Mouse (Mus musculus) thymus, adult 2 months (tissue): ENCODE measurements around the gene Zfp871. TPM values are rescaled to one million over a fixed set of nuclear protein-coding genes. Genes with fewer than 3 reads are reported as not detected.
A peak's percentile ranks its signal among the peaks of the same experiment; 100 is the strongest.

Experiments used
- DNase-seq: peaks from one replicate; pipeline ENCODE4 v3.0.0; 2021
- H3K27ac ChIP-seq: fragments of 200-500 bp; 2 replicates; pipeline ENCODE4 v1.5.1; 2012; ENCODE audit warnings: low read length, control low read depth; ENCODE audit not compliant: control insufficient read depth, insufficient read depth
- H3K27me3 ChIP-seq: fragments of 200-500 bp; 2 replicates; pipeline ENCODE4 v1.6.1; 2012; ENCODE audit warnings: mild to moderate bottlenecking, low read length, moderate library complexity, mixed read lengths; ENCODE audit not compliant: control insufficient read depth, insufficient read depth
- H3K36me3 ChIP-seq: fragments of 200-500 bp; 2 replicates; pipeline ENCODE4 v1.6.1; 2012; ENCODE audit warnings: mild to moderate bottlenecking, low read length, moderate library complexity; ENCODE audit not compliant: control insufficient read depth, insufficient read depth
- H3K4me1 ChIP-seq: fragments of 200-500 bp; replicated peaks from 2 replicates; pipeline ENCODE4 v1.6.1; 2012; ENCODE audit warnings: low read length; ENCODE audit not compliant: control insufficient read depth, insufficient read depth
- H3K4me3 ChIP-seq: fragments of 200-500 bp; 2 replicates; pipeline ENCODE4 v1.5.1; 2012; ENCODE audit warnings: mild to moderate bottlenecking, low read length, control low read depth, moderate library complexity; ENCODE audit not compliant: control insufficient read depth, insufficient read depth
- CTCF ChIP-seq: fragments of 200-500 bp; IDR thresholded peaks from 2 replicates; pipeline ENCODE4 v1.5.1; 2012; ENCODE audit warnings: mild to moderate bottlenecking, control low read depth, low read length, moderate library complexity, borderline replicate concordance; ENCODE audit not compliant: control insufficient read depth, poor library complexity, insufficient read depth; ENCODE audit errors: extremely low read depth
- POLR2A ChIP-seq: fragments of 200-500 bp; IDR thresholded peaks from 2 replicates; pipeline ENCODE4 v1.6.1; 2012; ENCODE audit warnings: mild to moderate bottlenecking, low read length, control low read depth, moderate library complexity; ENCODE audit not compliant: control insufficient read depth, poor library complexity, insufficient read depth; ENCODE audit errors: extremely low read depth
- WGBS: fragments of 180-500 bp; shearing (Covaris S2); methylation state at CpG from one replicate; pipeline ENCODE4 v1.1.7; 2018; 5-methylcytosine and 5-hydroxymethylcytosine counted together
- polyA plus RNA-seq: library from polyadenylated mRNA; depleted of rRNA; stranded (reverse); fragments of >200 nt; gene quantifications from 2 replicates; pipeline ENCODE4 v1.2.3, GENCODE M21; 2012

The Zfp871 gene
- polyA plus RNA-seq, 1 experiment = 29.7 TPM

- no peak within 1 kb of the TSS for H3K4me3 ChIP-seq
- peaks cover 7% of the 10 kb centered on the region; the same call in 1 of the 2 replicates for H3K27me3 ChIP-seq
- H3K27ac ChIP-seq = no peak within 1 kb of the TSS
- WGBS = 19% methylated on average over 17 of the region's 17 CpGs
- H3K36me3 ChIP-seq = no peaks in the 10 kb centered on the region
- no peaks in the 10 kb centered on the region for H3K4me1 ChIP-seq
- DNase-seq = no peak
- TF ChIP-seq POLR2A (no peak), CTCF (no peak)
Measured at GRCm38 (mm10) chr17:32809544-32810374, 21.7 kb upstream of the Zfp871 start, which contains the start of gene Zfp811. TSS of gene Zfp811 (minus strand) at chr17:32809931.

DNA sequence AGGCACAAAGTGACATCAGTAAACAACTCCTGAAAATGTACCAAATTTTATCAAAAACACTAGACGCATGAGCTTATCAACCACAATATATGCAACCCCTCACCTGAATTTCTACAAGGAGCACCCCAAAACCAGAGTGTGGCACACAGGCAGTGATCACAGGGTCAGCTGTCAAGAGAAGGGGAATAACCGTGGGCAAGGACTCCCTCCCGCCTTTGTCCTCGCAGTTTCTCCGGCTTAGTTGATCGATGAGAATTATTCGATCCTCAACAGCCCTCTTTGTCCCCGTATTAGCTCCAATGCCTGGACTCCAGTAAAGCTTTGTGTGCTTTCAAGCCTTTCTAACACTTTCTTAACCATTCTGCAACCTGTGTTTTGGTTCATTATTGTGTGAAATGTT, 20.8 kb upstream of the Zfp871 start:
- TF ChIP-seq POLR2A = no peak
- no peak for TF ChIP-seq CTCF
- Histone ChIP-seq H3K27me3 (peaks cover 7% of the 10 kb centered on the region; the same call in 1 of the 2 replicates), H3K36me3 (no peaks in the 10 kb centered on the region), H3K27ac (no peak overlapping the region), H3K4me3 (no peak overlapping the region), H3K4me1 (no peaks in the 10 kb centered on the region)
- no peak for DNase-seq
- WGBS = 25% methylated on average over 8 of the region's 8 CpGs

GRCm38 (mm10) chr17:32789244-32789643, 1.2 kb upstream of the Zfp871 start:
- WGBS = 93% methylated on average over 8 of the region's 8 CpGs
- peaks cover 9% of the 10 kb centered on the region for H3K4me1 ChIP-seq
- TF ChIP-seq CTCF (no peak), POLR2A (no peak)
- no peak overlapping the region for H3K4me3 ChIP-seq
- H3K27ac ChIP-seq = no peak overlapping the region
- H3K36me3 ChIP-seq = peaks cover 5% of the 10 kb centered on the region; the same call in 1 of the 2 replicates
- no peak for DNase-seq
- H3K27me3 ChIP-seq = no peaks in the 10 kb centered on the region

DNA sequence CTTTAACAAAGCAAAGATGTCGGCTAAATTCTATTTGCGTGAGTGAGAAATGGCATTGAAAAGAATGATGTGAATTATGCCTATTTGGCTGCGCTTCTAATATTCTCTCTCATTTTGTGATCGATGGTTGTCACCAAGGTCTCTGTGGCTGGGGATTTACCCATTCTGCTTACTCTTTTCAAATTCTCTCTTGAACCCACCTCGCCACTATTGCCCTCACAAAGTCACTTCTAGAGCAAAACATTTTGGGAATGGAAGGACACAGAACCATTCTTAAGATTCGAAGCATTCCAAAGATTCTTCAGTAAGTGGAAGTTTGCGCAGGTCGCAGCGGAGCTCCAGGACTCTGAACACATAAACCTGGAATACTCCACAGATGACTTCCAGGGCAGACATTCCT, 489 bp upstream of the Zfp871 start:
- WGBS = 25% methylated on average over 9 of the region's 9 CpGs
- peaks cover 5% of the 10 kb centered on the region for H3K36me3 ChIP-seq
- H3K4me1 ChIP-seq = peaks cover 9% of the 10 kb centered on the region
- DNase-seq = no peak
- no peaks in the 10 kb centered on the region for H3K27me3 ChIP-seq
- no peak overlapping the region for H3K4me3 ChIP-seq
- TF ChIP-seq CTCF (no peak), POLR2A (no peak)
- H3K27ac ChIP-seq = no peak overlapping the region

DNA sequence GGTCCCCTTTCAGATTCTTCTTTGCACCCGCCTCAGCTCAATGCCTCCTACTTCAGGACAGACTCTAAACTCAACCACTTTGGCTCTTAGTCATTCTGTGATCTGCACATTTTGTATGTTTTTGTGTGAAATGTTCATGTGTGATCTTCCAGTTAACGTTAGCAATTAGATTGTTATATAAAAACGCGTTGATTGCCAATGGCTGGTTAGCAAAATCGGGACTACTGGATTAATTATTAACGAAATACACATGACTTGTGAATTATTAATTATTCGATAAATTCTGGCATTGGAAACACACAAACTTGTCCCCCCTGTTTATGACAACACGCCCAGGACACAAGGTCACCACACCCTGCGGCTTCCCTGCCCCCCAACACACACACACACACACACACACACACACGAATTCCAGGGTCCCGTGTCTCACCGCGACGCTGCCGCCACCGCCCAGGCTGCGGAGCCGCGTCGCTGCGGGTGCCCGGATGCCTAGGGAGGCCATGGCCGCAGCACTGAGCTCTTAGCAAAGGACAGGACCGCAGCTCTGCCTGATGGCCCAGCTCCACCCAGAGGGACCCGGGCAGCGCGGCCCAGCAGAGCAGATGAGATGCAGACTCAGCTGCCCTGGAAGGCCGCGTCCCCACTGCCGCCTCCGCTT, 522 bp downstream of the Zfp871 start:
- 0 out of 2 replicates have a peak, but pooled peaks have one; percentile 43 for TF ChIP-seq CTCF
- no peak for TF ChIP-seq POLR2A
- Histone ChIP-seq H3K27me3 (no peaks in the 10 kb centered on the region), H3K27ac (peak overlapping the region; percentile 36), H3K4me3 (peak overlapping the region; percentile 90), H3K36me3 (peaks cover 9% of the 10 kb centered on the region), H3K4me1 (peaks cover 9% of the 10 kb centered on the region)
- no peak for DNase-seq
- WGBS = 2% methylated on average over 31 of the region's 31 CpGs

- H3K36me3 ChIP-seq = peaks cover 9% of the 10 kb centered on the region
- peaks cover 9% of the 10 kb centered on the region for H3K4me1 ChIP-seq
- WGBS = 75% methylated on average over 6 of the region's 6 CpGs
- TF ChIP-seq POLR2A (no peak), CTCF (no peak)
- H3K4me3 ChIP-seq = peak overlapping the region; percentile 23; the same call in 1 of the 2 replicates
- no peaks in the 10 kb centered on the region for H3K27me3 ChIP-seq
- no peak for DNase-seq
- no peak overlapping the region for H3K27ac ChIP-seq
Measured at GRCm38 (mm10) chr17:32786944-32787343, 1.1 kb downstream of the Zfp871 start.
